Mouse (Mus musculus) liver, embryonic 14.5 days (tissue): ENCODE measurements around the gene Slc7a8.

ENCODE experiments used
- CTCF ChIP-seq: IDR thresholded peaks from 2 replicates; pipeline ENCODE4 v1.5.1; 2016; ENCODE audit warnings: antibody characterized with exemption, low read depth, control low read depth
- EP300 ChIP-seq: IDR thresholded peaks from 2 replicates; pipeline ENCODE4 v1.6.1; 2016; ENCODE audit warnings: antibody characterized with exemption, low read depth

- peak; percentile 90 for TF ChIP-seq CTCF
- TF ChIP-seq EP300: no peak
These were observed 4.2 kb upstream of the Slc7a8 start for GRCm38 (mm10) chr14:54785898-54786297.
